Mouse (Mus musculus) gastrocnemius, adult 2 months (tissue): ENCODE results near the gene Pigr. TPM values are rescaled to one million over a fixed set of nuclear protein-coding genes. Genes with fewer than 3 reads are reported as not detected.

Experiments used
- DNase-seq: peaks from one replicate; pipeline ENCODE4 v3.0.0; 2022
- H3K27ac ChIP-seq: fragments of 200-600 bp; 2 replicates; pipeline ENCODE4 v1.8.1; 2022; ENCODE audit warnings: mild to moderate bottlenecking
- H3K4me3 ChIP-seq: fragments of 200-600 bp; 2 replicates; pipeline ENCODE4 v1.8.1; 2022; ENCODE audit warnings: mild to moderate bottlenecking, moderate library complexity
- CTCF ChIP-seq: fragments of 200-600 bp; IDR thresholded peaks from 2 replicates; pipeline ENCODE4 v1.8.1; 2022; ENCODE audit warnings: antibody characterized with exemption, mild to moderate bottlenecking, moderate library complexity
- intact Hi-C: fragments of 180-260 bp; cut with DNase I; formaldehyde crosslinking; loops from one replicate; pipeline ENCODE4 v1.15.1; 2025
- total RNA-seq, 2 experiments: library from RNA; stranded (reverse); gene quantifications; 2 replicates each; pipeline ENCODE4 v1.2.3; 2021

Gene Pigr
- total RNA-seq, 2 experiments from 2014 or later = not detected

DNA sequence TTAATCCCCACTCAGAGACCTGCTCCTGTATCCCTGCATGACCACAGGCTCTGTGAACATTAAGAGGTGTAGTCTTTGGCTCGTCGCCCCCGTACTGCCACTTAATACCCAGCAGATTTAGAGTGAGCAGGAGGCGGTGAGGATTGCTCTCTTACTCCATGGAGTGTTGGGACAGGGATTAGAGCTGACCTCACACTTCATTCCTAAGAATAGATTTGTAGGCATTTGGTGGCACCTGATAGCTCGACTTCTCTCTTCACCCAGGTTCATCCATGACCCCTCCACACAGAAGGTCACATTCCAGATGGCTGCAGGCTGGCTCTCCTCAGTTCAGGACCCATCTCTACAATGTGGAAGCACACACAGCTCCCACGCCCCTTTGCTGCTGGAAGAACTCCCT lies 22.2 kb upstream of the Pigr start:
- intact Hi-C loops = no loop called here
- no peak for TF ChIP-seq CTCF
- H3K27ac ChIP-seq = peak overlapping the region; percentile 40; the same call in 1 of the 2 replicates
- peak; percentile 43 for DNase-seq
- H3K4me3 ChIP-seq = no peak overlapping the region

DNA sequence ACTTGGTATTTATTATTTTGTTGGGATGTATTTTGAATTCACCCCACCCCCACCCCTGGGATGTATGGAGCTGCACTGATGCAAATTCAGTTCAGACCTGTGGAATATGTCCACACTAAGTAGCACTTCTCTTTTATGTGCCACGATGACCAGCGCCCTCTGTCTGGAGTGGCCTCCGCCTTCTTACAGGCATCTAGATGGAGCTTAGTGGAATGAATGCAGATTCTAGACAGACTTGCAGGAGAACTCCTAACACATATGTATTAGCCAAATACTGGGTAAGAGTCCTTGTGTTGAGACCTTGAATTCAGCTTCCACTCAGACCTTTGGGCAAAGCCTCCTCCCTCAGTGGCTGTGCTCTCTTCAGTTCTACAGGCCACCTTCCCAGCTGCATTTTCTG lies 15.6 kb upstream of the Pigr start:
- Histone ChIP-seq H3K4me3 (no peak overlapping the region), H3K27ac (no peak overlapping the region)
- intact Hi-C loops = no loop called here
- TF ChIP-seq CTCF = no peak
- DNase-seq = no peak

DNA sequence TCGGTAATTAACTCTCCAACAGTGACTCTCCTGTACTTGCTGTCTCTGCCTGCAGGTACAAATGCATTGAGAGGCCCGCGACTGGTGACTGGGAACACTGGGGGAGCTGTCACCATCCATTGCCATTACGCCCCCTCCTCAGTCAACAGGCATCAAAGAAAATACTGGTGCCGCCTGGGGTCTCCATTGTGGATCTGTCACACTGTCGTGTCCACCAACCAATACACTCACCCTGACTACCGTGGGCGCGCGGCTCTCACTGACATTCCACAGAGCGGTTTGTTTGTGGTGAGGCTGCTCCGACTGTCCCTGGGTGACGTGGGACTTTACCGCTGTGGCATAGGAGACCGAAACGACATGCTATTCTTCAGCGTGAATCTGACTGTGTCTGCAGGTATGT lies 15.2 kb upstream of the Pigr start:
- no peak for TF ChIP-seq CTCF
- Histone ChIP-seq H3K27ac (no peak overlapping the region), H3K4me3 (no peak overlapping the region)
- DNase-seq = no peak
- intact Hi-C loops = no loop called here

DNA sequence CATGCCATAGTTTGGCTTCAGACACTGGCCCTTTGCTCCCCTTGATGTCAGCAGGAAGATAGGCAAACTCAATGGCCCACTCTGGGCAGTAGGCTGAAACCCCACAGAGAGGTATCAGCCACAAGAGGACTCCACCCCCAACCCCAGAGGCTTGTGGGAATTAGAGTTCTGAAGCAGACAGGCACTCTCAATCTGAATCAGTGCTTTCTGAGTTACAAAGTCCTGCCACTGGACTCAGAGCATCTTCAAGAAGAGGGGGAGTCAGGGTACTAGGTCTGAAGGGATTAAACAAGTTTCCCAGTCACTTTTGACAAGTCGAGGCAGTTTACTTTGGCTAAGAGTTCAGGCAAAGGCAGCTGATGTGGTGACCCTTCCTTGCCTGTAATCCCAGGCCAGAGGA lies 6.7 kb upstream of the Pigr start:
- H3K27ac ChIP-seq = no peak overlapping the region
- intact Hi-C loops = no loop called here
- no peak for TF ChIP-seq CTCF
- H3K4me3 ChIP-seq = no peak overlapping the region
- no peak for DNase-seq

DNA sequence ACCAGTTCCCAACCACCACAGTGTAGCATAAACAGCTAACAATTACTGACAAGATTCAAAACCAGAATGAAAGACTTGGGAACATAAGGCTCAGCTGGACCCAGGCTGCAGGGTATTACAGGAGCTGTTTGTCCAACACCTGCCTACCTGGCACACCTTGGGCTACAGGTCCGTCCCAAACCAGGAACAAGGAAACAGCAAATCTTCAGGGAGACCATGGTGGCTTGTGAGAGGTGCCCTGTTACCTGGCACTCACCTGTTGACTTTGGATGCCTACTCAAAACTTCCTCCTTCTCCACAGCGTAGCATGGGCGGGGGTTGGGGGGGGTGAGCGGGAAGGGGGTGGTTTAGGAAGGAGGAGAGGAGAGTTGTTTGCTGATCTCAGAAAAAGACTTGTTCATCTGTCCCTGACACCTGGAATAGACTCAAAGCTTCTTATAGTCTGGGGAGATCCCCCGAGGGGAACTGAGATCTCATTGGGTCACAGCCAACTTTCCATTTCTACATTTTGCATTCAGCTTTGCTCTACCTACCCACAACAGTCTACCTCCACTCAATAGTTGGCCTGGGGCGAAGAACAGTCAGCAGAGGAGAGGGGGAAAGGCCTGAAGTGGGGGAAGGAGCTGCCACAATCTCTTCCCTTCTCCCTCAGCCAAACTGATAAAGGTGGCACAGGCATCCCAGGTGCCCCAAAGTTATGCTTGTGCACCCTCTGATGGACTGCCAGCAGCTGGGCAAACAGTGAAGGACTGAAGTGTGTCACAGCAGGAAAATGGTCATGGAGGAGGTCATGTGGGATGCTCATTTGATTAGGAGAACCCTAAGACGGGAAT lies 6.0 kb upstream of the Pigr start:
- TF ChIP-seq CTCF = no peak

DNA sequence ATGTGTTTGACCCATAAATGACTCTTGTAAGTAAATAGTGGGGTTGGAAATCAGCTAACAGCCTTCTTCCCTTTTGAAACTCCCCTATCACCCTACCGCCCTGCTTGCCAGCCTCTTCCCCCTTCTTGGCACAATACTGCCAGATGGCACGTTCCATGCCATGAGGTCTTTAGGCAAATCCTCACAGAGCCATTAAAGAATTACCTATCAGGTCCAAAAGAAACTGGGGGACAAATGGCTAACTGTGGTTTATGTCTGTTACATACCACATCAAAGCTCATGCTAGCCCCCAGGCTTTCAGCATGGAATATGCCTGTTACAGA lies 5.4 kb upstream of the Pigr start:
- Histone ChIP-seq H3K4me3 (no peak overlapping the region), H3K27ac (no peak overlapping the region)
- intact Hi-C loops = no loop called here
- DNase-seq = no peak
- TF ChIP-seq CTCF = no peak

More for the DNA sequence above, 6.0 kb upstream of the Pigr start:
- intact Hi-C loops = no loop called here
- Histone ChIP-seq H3K4me3 (no peak overlapping the region), H3K27ac (no peak overlapping the region)
- DNase-seq = no peak

DNA sequence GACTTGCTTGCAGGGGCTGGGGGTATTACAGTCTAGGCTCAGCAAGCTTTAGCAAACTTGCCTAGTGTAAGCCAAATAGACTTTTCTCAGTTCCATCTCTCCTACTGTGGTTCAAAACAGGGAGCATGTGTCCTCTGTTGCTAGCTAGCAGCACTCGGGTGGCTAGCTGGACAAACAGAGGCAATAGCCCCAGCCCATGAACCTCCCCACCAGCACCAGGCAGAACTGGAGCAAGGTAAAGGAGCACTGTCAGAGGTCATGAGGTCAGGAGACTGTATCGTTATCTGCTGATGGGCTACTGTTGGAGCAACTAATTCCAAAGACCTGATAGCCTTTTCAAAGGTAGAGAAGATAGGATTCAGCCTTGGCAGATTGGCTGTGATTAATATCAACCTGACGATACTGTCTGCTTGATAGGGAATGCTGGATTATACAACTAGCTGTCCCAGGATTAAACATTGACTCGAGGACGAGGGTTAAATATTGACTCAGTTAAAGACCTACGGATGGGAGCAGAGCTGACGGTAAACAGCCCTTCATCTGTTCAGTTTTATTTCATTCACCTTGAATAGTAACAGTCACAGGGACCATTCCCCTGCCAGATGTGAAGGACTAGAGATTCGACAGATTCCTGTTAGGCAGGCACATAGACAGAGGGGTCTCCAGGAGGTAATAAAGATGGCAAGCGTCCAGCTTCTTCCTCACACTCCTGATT lies 4.4 kb upstream of the Pigr start:
- no peak for DNase-seq
- no peak for TF ChIP-seq CTCF
- intact Hi-C loops = no loop called here
- no peak overlapping the region for H3K27ac ChIP-seq
- H3K4me3 ChIP-seq = no peak overlapping the region

DNA sequence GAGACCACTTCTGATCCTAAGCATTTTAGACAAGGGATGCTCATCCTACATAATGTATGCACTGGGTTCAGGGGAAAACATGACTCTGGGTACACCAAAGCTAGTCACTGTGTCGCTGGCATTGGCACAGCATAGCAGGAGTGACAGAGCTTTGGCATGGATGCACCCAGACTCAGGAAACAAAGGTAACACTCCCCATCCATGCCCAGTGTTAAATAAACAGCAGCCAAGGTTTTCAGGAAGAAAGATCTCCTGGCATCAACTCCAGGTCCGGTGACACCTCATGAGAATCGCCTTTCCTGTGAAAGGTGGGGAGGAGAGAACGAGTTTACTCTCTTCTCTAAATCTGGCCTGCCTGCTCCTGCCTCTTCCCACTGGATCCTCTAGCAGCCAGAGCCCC lies 2.2 kb downstream of the Pigr start:
- intact Hi-C loops = no loop called here
- no peak overlapping the region for H3K4me3 ChIP-seq

DNA sequence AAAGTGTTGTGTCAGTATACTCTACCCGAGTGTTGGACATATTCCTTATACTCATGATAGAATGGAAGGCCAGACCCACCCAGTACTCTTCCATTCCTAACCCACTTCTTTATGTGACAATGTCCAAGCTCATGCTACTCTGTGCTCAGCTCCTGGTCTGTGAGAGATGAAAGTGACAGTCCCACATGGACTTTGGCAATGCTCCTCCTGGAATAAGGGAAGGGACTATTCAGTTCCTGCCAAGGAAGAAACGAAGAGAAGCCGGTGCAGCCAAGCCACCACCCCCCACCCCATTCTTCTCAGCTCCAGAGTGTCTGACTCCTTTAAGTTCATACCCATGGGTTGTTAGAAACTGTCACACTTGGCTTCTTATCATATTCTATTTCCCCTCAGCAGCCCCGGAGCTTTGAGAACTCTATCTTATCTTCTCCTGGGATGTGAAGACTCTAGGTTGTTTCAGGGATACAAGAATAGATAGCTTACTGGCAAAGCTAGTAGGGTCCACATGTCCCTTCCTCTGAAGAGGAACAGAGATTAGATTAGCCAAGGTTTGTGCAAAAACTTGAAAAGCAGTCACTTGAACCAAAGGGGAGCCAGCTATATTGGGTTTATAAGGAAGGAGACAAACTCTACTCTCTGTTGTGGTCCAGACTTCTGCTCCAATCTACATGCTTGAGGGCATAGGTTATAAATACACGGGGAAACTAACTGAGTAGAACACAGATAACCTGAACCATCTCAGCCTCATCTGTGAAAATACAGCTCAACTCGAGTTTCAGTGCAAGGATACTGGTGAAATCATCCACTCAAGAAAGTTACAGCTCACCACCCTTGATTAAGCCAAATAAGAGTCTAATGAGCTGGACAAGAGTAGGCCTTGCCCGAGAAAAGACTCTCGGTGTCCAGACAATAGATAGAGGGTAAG lies 3.7 kb downstream of the Pigr start:
- no peak for DNase-seq
- intact Hi-C loops = no loop called here
- no peak for TF ChIP-seq CTCF
- Histone ChIP-seq H3K27ac (no peak overlapping the region), H3K4me3 (no peak overlapping the region)

More for the DNA sequence above, 2.2 kb downstream of the Pigr start:
- DNase-seq = no peak
- no peak overlapping the region for H3K27ac ChIP-seq
- no peak for TF ChIP-seq CTCF

DNA sequence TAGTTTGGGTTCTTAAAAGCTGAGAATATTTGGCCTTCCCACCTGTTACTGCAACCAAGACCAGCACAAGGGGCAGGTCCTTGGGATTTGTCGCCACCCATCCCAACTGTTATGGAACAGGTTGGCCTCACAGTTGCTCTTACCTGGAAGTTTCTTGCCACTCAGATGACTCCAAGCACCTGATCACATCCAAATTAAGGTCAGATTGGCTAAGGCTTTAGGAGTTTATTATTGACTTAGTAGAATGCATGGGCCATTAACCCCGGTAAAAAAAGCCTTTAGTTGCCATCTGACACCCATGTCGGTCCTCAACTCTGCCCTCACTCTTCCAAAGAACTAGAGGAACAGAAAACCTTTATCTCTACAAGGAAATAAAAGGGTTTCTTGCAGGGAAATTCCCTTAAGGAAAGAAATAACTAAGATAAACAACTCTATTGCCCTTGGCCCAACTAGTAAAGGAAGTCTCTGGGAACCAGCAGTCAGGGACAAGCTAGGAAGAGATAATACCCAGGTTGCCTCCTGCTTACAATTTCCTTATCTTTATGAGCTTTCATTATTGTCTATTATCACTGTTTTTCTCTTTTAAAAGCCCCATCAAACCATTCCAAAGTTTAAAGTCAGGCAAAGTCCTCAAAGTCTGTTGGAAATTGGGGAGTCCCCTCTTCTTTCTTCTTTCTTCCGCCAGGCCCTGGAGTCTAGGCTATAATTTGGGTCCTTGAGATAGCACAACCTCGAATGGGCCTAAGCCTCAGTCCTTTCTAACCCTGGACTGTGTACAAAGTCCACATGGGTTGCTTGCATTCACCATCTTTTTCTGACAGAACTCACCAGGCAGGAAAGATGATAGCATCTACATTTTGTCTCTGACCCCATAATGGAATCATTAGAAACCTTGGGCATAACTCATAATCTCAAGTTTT lies 6.0 kb downstream of the Pigr start:
- no peak overlapping the region for H3K27ac ChIP-seq
- no peak for TF ChIP-seq CTCF
- intact Hi-C loops = no loop called here

DNA sequence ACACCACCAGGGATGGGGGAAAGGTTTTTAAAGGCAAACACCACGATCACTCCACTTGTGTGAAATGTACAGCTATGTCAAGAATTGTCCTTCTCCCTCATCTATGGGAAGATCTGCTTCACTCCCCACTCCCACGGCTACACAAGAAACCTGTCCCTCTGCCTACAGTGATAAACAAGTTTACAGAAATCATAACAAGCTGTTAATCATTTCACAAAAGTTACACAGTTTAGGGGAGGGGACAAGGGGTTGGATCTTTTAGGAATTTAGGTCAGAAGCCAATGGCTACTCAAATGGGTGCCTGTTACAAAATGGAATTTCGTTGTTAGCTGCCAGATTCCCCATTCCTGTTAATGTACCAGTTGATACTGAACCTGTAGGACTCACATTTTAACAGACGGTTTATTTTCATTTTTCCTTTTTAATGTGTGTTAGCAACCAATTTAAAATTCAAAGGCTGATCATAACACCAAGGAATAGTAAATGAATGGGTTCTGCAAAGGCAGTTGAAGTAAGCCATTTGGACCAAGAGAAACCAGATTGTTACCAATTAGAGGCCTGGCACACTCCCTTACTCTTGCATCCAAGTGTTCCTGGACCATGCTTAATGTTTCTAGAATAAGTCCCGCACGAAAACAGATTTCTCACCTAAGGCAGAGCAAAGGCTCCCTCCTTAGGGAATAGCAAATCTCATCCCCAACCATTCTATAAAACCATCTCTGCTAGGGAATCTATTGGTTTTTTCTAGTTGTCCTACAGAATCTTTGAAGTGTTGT lies 8.9 kb downstream of the Pigr start:
- H3K4me3 ChIP-seq = no peak overlapping the region
- TF ChIP-seq CTCF = no peak
- intact Hi-C loops = no loop called here
- H3K27ac ChIP-seq = no peak overlapping the region
- DNase-seq = no peak

More for the DNA sequence above, 6.0 kb downstream of the Pigr start:
- H3K4me3 ChIP-seq = no peak overlapping the region
- no peak for DNase-seq
